ENCODE assay signal across 12 mouse cellular contexts in the genomic region with DNA sequence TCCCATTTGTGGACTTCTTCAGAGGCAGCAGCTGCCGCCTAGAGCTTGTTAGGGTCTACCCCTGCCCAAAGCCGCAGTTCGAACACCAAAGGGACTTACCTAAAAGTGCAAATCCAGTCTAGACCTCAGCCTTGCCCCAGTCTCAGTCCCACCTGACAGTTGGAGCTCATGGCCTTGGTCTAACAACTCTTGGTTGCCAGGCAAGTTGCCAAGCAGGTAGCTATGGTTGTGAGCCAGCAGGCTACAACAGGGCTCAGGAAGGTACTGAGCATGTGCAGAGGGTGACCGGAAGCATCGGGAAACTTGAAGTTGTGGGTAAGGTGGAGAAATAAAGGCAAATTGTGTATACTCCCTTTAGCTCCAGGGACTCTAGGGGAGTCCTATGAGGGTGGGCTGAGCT. TPM values are rescaled to one million over a fixed set of nuclear protein-coding genes. Genes with fewer than 3 reads are reported as not detected.
"Had no signal": no experiment of that assay in that cellular context is flagged by ENCODE, and none has a peak within 500 bp of the region (broad histone marks: within the 10 kb centered on the region; RNA-seq: fewer than 3 reads in every experiment).

Gene BC051019 (minus strand): TSS at position 154 of the 400 bp plus-strand sequence.

- H3K9me3 ChIP-seq: limb, embryonic 15.5 days; midbrain, embryonic 10.5 days; neural tube, embryonic 12.5 days had no signal

- H3K36me3 ChIP-seq: limb, embryonic 15.5 days; liver, embryonic 12.5 days; midbrain, embryonic 10.5 days; neural tube, embryonic 12.5 days had no signal

- H3K4me1 ChIP-seq: limb, embryonic 15.5 days; liver, embryonic 12.5 days; midbrain, embryonic 10.5 days; neural tube, embryonic 12.5 days had no signal

- ATAC-seq: intestine, embryonic 16.5 days; liver, embryonic 12.5 days had no signal

- H3K4me3 ChIP-seq: left cerebral cortex, adult 2 months; limb, embryonic 15.5 days; liver, embryonic 12.5 days; midbrain, embryonic 10.5 days; neural tube, embryonic 12.5 days had no signal

- H3K27me3 ChIP-seq: limb, embryonic 15.5 days; liver, embryonic 12.5 days; neural tube, embryonic 12.5 days had no signal

- H3K27ac ChIP-seq: left cerebral cortex, adult 2 months; limb, embryonic 15.5 days; liver, embryonic 12.5 days; midbrain, embryonic 10.5 days; neural tube, embryonic 12.5 days had no signal

- H3K9ac ChIP-seq: limb, embryonic 15.5 days; liver, embryonic 12.5 days; neural tube, embryonic 12.5 days had no signal

- H3K4me2 ChIP-seq: limb, embryonic 15.5 days; liver, embryonic 12.5 days; neural tube, embryonic 12.5 days had no signal

- DNase-seq: kidney, adult 8-10 months; kidney, postnatal 25 days; midbrain, embryonic 14.5 days; right cerebral cortex, postnatal 4 days; spleen, adult 18-20 months; thymus, postnatal 4 days had no signal

RNA-seq across cellular contexts. Expression of gene BC051019, which starts in this region (rescaled TPM):
- polyA plus RNA-seq: intestine, embryonic 16.5 days; limb, embryonic 15.5 days; midbrain, embryonic 14.5 days; neural tube, embryonic 12.5 days had no signal
